Mouse (Mus musculus): ENCODE data around the gene Pde4dip. TPM values are rescaled to one million over a fixed set of nuclear protein-coding genes. Genes with fewer than 3 reads are reported as not detected.

Gene Pde4dip
- polyA plus RNA-seq, 1 experiment from 2014 or later: 27.6 TPM

DNA sequence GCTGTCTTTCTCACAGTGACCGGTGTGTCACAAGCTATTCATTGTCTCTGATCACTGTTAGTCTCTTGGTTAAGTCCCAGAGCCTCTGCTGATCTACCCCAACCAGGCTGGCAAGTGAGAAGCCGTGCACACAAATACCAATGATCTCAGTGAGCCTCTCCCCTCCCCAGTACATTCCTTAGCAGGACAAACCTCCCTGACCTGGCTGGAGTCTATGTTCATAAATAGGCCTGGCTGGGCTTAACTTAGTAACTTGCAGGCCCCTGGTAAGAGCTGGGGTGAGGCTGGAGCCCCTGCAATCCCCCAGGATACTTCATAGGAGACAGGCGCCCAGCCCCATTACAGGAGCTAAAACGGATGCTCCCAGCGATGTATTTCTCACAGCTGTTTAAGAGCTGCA is 86.2 kb downstream of the Pde4dip start:
- no peaks in the 10 kb centered on the region for H3K27me3 ChIP-seq (ENCODE audit: control insufficient read depth, insufficient read depth, low read length)
- no peaks in the 10 kb centered on the region for H3K9me3 ChIP-seq (ENCODE audit: control insufficient read depth, low read length)
- no peak overlapping the region for H3K4me3 ChIP-seq (ENCODE audit: low read depth, low read length)
- H3K9ac ChIP-seq (ENCODE audit: low read length): no peak overlapping the region
- no peak overlapping the region for H3K4me2 ChIP-seq
- no peak overlapping the region for H3K27ac ChIP-seq (ENCODE audit: low read depth, low read length)
- H3K4me1 ChIP-seq (ENCODE audit: control insufficient read depth, insufficient read depth, low read length): no peaks in the 10 kb centered on the region
- DNase-seq (ENCODE audit: low spot score, missing footprints): no peak
- H3K36me3 ChIP-seq (ENCODE audit: control insufficient read depth, insufficient read depth, low read length): no peaks in the 10 kb centered on the region
- ATAC-seq (ENCODE audit: low FRiP score): no peak
- WGBS: 82% methylated on average over 5 of the region's 5 CpGs

DNA sequence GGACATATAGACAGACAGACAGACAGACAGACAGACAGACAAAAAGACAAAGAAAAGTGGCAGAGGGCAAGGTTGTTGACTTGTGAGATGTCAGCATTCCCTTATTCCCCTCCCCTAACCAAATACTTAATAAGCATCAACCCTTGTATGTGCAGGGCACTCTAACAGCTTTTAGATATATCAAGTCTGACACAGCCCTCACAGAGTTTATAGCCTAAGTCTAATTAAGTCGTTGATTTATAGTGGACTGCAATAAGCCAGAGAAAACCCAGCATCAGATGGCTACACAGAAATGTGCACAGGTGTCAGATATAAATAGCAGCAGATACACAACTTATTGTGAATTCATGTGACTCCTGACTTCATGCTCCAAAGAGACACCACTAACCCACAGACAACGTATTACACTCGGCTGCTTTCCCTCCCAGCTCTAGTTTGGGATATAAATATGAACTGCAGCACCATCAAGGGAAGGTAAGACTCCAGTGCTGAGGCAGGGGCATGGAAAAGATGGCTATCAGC is 87.3 kb downstream of the Pde4dip start:
- Histone ChIP-seq H3K36me3 (ENCODE audit: control insufficient read depth, insufficient read depth, low read length) (no peaks in the 10 kb centered on the region), H3K27me3 (ENCODE audit: control insufficient read depth, insufficient read depth, low read length) (no peaks in the 10 kb centered on the region), H3K4me1 (ENCODE audit: control insufficient read depth, insufficient read depth, low read length) (no peaks in the 10 kb centered on the region), H3K9ac (ENCODE audit: low read length) (no peak overlapping the region), H3K27ac (ENCODE audit: low read depth, low read length) (no peak overlapping the region), H3K9me3 (ENCODE audit: control insufficient read depth, low read length) (no peaks in the 10 kb centered on the region), H3K4me3 (ENCODE audit: low read depth, low read length) (no peak overlapping the region), H3K4me2 (no peak overlapping the region)
- 88% methylated on average over 3 of the region's 3 CpGs for WGBS
- ATAC-seq (ENCODE audit: low FRiP score): no peak
- DNase-seq (ENCODE audit: low spot score, missing footprints): no peak

DNA sequence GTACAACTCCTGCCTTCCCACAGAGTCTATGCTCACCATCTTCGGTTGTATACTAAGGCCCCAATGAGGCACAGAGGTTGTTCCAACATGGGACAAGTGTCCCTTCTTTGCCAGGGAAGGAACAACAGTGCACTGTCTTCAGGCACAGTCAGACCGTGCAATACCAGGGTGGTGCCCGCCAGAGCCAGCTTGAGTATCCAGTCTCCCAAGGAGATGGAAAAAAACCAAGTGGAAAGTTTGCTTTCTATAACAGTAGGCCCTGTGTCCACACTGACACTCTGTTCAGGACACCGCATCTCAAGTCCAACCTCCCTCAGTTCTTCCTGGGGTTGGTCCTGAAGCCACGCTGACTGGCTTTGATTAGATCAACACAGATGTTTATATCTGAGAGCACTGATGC is 87.8 kb downstream of the Pde4dip start:
- 87% methylated on average over 5 of the region's 5 CpGs for WGBS
- H3K36me3 ChIP-seq (ENCODE audit: control insufficient read depth, insufficient read depth, low read length): no peaks in the 10 kb centered on the region
- no peak overlapping the region for H3K4me3 ChIP-seq (ENCODE audit: low read depth, low read length)
- no peaks in the 10 kb centered on the region for H3K27me3 ChIP-seq (ENCODE audit: control insufficient read depth, insufficient read depth, low read length)
- no peaks in the 10 kb centered on the region for H3K4me1 ChIP-seq (ENCODE audit: control insufficient read depth, insufficient read depth, low read length)
- no peaks in the 10 kb centered on the region for H3K9me3 ChIP-seq (ENCODE audit: control insufficient read depth, low read length)
- DNase-seq (ENCODE audit: low spot score, missing footprints) (no peak), ATAC-seq (ENCODE audit: low FRiP score) (no peak)
- H3K9ac ChIP-seq (ENCODE audit: low read length): no peak overlapping the region
- H3K27ac ChIP-seq (ENCODE audit: low read depth, low read length): no peak overlapping the region
- H3K4me2 ChIP-seq: no peak overlapping the region

DNA sequence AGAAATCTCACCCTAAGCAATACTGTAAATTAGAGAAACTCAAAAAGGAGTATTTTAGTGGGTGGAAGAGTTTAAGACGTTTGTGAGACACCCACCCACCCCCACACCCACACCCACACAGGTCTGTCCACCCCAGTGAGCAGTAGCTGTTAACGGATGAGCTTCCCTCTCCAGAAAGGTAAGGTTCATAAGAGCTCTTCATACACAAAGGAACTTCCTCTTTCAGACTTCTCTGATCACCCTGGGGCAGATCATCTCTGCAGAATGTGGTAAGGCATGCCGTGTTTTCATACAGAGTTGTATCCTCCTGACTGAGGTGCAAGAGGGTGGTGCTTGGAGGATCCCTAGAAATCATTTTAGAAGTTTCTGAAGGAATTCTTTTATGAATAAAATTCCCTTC is 88.5 kb downstream of the Pde4dip start:
- no peaks in the 10 kb centered on the region for H3K36me3 ChIP-seq (ENCODE audit: control insufficient read depth, insufficient read depth, low read length)
- 81% methylated on average over 3 of the region's 3 CpGs for WGBS

DNA sequence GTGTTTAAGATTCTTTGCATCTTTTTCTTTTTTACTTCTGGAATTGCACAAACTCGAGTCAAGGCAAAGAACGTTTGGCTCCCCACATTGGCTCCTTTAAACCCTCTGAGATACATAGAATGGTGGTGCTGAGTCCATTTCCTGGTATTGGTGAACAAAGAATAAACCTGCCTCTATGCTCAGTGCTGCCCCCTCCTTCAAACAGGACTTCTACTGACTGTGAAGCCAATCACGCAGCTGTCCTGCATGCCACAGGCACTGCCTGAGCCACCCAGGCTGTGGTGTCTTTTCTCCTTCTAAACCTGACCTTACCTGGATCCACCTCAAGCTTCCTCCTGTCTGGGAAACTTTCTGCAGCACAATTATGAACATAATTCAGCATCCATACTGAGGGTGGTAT is 89.2 kb downstream of the Pde4dip start:
- Histone ChIP-seq H3K9me3 (ENCODE audit: control insufficient read depth, low read length) (no peaks in the 10 kb centered on the region), H3K27me3 (ENCODE audit: control insufficient read depth, insufficient read depth, low read length) (no peaks in the 10 kb centered on the region), H3K36me3 (ENCODE audit: control insufficient read depth, insufficient read depth, low read length) (no peaks in the 10 kb centered on the region), H3K4me3 (ENCODE audit: low read depth, low read length) (no peak overlapping the region), H3K4me1 (ENCODE audit: control insufficient read depth, insufficient read depth, low read length) (no peaks in the 10 kb centered on the region), H3K4me2 (no peak overlapping the region), H3K27ac (ENCODE audit: low read depth, low read length) (no peak overlapping the region), H3K9ac (ENCODE audit: low read length) (no peak overlapping the region)
- WGBS: 63% methylated on average over 3 of the region's 3 CpGs
- ATAC-seq (ENCODE audit: low FRiP score): no peak
- no peak for DNase-seq (ENCODE audit: low spot score, missing footprints)

More for the DNA sequence above, 88.5 kb downstream of the Pde4dip start:
- Histone ChIP-seq H3K4me2 (no peak overlapping the region), H3K9me3 (ENCODE audit: control insufficient read depth, low read length) (no peaks in the 10 kb centered on the region), H3K4me3 (ENCODE audit: low read depth, low read length) (no peak overlapping the region), H3K9ac (ENCODE audit: low read length) (no peak overlapping the region), H3K27me3 (ENCODE audit: control insufficient read depth, insufficient read depth, low read length) (no peaks in the 10 kb centered on the region), H3K27ac (ENCODE audit: low read depth, low read length) (no peak overlapping the region), H3K4me1 (ENCODE audit: control insufficient read depth, insufficient read depth, low read length) (no peaks in the 10 kb centered on the region)
- ATAC-seq (ENCODE audit: low FRiP score): no peak
- DNase-seq (ENCODE audit: low spot score, missing footprints): no peak

DNA sequence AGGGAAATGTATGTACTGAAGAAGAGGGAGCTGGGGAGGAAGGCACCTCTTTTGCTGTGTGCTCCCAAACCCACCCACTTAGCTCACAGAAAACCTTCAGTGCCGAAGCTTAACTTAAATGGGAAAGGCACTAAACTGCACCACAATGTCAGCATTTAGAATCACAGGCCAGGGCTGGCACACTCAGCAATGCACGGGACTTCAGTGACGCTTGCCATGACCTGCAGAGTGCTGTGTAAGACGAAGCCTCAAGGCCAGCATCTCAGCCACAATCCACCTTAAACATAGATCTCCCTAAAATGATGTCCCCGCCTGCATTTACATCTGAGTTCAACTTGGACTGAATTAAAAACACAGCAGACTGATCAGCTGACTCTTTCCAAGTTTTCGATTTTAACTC is 91.1 kb downstream of the Pde4dip start:
- Histone ChIP-seq H3K4me2 (no peak overlapping the region), H3K4me1 (ENCODE audit: control insufficient read depth, insufficient read depth, low read length) (no peaks in the 10 kb centered on the region), H3K9me3 (ENCODE audit: control insufficient read depth, low read length) (no peaks in the 10 kb centered on the region), H3K27ac (ENCODE audit: low read depth, low read length) (no peak overlapping the region), H3K9ac (ENCODE audit: low read length) (no peak overlapping the region), H3K27me3 (ENCODE audit: control insufficient read depth, insufficient read depth, low read length) (no peaks in the 10 kb centered on the region), H3K36me3 (ENCODE audit: control insufficient read depth, insufficient read depth, low read length) (no peaks in the 10 kb centered on the region), H3K4me3 (ENCODE audit: low read depth, low read length) (no peak overlapping the region)
- no peak for ATAC-seq (ENCODE audit: low FRiP score)
- DNase-seq (ENCODE audit: low spot score, missing footprints): no peak
- 82% methylated on average over 6 of the region's 6 CpGs for WGBS

DNA sequence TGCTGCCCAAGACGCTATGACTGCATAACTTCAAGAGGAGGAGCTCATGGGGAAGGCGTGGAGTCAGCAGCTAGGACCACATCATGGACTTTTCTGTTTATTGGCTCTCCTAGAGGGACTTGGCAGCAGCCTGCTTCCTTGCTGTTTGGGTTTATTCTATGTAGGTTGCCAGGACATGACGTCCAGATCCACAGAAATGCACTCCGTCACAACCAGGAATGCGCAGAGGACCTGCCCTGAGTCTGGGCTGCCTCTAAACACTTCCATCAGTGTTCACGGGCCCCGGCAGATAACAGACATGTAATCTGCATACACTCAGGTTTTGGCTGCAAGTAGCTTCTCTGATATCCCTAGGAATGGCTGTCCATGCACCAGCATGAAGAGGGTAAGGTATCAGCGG is 94.5 kb downstream of the Pde4dip start:
- DNase-seq (ENCODE audit: low spot score, missing footprints): no peak
- H3K9me3 ChIP-seq (ENCODE audit: control insufficient read depth, low read length): no peaks in the 10 kb centered on the region
- no peaks in the 10 kb centered on the region for H3K36me3 ChIP-seq (ENCODE audit: control insufficient read depth, insufficient read depth, low read length)
- no peaks in the 10 kb centered on the region for H3K4me1 ChIP-seq (ENCODE audit: control insufficient read depth, insufficient read depth, low read length)
- H3K9ac ChIP-seq (ENCODE audit: low read length): no peak overlapping the region
- 87% methylated on average over 8 of the region's 8 CpGs for WGBS
- H3K27me3 ChIP-seq (ENCODE audit: control insufficient read depth, insufficient read depth, low read length): no peaks in the 10 kb centered on the region
- H3K27ac ChIP-seq (ENCODE audit: low read depth, low read length): no peak overlapping the region
- H3K4me2 ChIP-seq: no peak overlapping the region
- no peak overlapping the region for H3K4me3 ChIP-seq (ENCODE audit: low read depth, low read length)
- ATAC-seq (ENCODE audit: low FRiP score): no peak

DNA sequence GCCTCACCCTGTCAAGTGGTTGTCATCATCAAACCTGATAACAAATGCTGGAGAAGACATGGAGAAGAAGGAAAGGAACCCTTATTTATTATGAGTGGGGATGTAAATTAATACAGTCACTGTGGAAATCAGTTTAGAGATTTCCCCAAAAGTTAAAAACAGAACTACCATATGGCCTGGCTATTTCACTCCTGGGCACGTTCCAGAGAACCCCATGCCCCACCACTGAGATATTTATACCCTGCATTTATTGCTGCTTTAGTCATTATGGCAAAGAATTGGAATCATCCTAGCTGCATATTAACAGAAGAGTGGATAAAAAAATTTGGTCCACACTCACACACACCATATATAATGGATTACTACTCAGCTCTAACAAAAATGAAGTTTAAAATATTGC is 98.4 kb downstream of the Pde4dip start:
- Histone ChIP-seq H3K27ac (ENCODE audit: low read depth, low read length) (no peak overlapping the region), H3K9ac (ENCODE audit: low read length) (no peak overlapping the region), H3K4me3 (ENCODE audit: low read depth, low read length) (no peak overlapping the region), H3K4me2 (no peak overlapping the region), H3K4me1 (ENCODE audit: control insufficient read depth, insufficient read depth, low read length) (no peaks in the 10 kb centered on the region), H3K27me3 (ENCODE audit: control insufficient read depth, insufficient read depth, low read length) (no peaks in the 10 kb centered on the region), H3K9me3 (ENCODE audit: control insufficient read depth, low read length) (no peaks in the 10 kb centered on the region), H3K36me3 (ENCODE audit: control insufficient read depth, insufficient read depth, low read length) (no peaks in the 10 kb centered on the region)
- no peak for DNase-seq (ENCODE audit: low spot score, missing footprints)
- ATAC-seq (ENCODE audit: low FRiP score): no peak
- 71% methylated on average over 1 of the region's 1 CpGs for WGBS

DNA sequence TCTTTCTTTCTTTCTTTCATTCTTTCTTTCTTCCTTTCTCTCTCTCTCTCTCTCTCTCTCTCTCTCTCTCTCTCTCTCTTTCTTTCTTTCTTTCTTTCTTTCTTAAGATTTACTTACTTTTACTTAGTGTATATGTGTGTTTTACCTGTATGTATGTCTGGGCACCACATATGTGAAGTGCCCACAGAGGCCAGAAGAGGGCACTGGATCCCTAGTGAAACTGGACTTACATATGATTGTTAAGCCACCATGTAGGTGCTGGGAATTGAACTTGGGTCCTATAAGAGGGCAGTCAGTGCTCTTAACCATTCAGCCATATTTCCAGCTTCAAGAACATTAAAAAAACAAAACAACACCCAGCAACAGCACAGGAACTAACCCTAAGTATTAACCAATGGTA is 99.2 kb downstream of the Pde4dip start:
- no peaks in the 10 kb centered on the region for H3K9me3 ChIP-seq (ENCODE audit: control insufficient read depth, low read length)
- H3K4me2 ChIP-seq: no peak overlapping the region
- H3K27me3 ChIP-seq (ENCODE audit: control insufficient read depth, insufficient read depth, low read length): no peaks in the 10 kb centered on the region
- no peaks in the 10 kb centered on the region for H3K36me3 ChIP-seq (ENCODE audit: control insufficient read depth, insufficient read depth, low read length)
- H3K9ac ChIP-seq (ENCODE audit: low read length): no peak overlapping the region
- H3K4me1 ChIP-seq (ENCODE audit: control insufficient read depth, insufficient read depth, low read length): no peaks in the 10 kb centered on the region
- no peak for DNase-seq (ENCODE audit: low spot score, missing footprints)
- H3K4me3 ChIP-seq (ENCODE audit: low read depth, low read length): no peak overlapping the region
- H3K27ac ChIP-seq (ENCODE audit: low read depth, low read length): no peak overlapping the region
- ATAC-seq (ENCODE audit: low FRiP score): no peak

DNA sequence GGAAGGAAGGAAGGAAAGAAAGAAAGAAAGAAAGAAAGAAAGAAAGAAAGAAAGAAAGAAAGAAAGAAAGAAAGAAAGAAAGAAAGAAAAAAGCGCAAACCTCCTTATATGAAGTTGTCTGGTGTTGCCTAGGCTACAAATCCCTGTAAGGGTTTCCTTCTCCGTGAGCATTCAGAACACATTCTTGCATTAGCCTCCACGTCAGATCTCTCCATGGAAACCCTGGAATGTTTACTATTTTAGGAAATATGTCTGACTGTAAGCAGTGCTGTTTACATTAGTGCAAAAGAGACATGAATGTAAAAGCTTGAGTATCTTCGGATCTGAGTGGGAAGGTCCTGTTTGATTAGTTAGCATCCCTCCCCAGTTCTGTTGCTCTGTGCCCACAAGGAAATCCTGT is 112.3 kb downstream of the Pde4dip start:
- Histone ChIP-seq H3K36me3 (ENCODE audit: control insufficient read depth, insufficient read depth, low read length) (no peaks in the 10 kb centered on the region), H3K9ac (ENCODE audit: low read length) (no peak overlapping the region), H3K9me3 (ENCODE audit: control insufficient read depth, low read length) (no peaks in the 10 kb centered on the region), H3K4me1 (ENCODE audit: control insufficient read depth, insufficient read depth, low read length) (0 out of 2 replicates have a peak, but pooled peaks cover 2% of the 10 kb centered on the region), H3K27me3 (ENCODE audit: control insufficient read depth, insufficient read depth, low read length) (no peaks in the 10 kb centered on the region), H3K4me2 (no peak overlapping the region), H3K27ac (ENCODE audit: low read depth, low read length) (no peak overlapping the region), H3K4me3 (ENCODE audit: low read depth, low read length) (no peak overlapping the region)
- DNase-seq (ENCODE audit: low spot score, missing footprints) (no peak), ATAC-seq (ENCODE audit: low FRiP score) (no peak)
- 18% methylated on average over 4 of the region's 4 CpGs for WGBS
